Mouse (Mus musculus): ENCODE measurements around the gene Gpr183.

The Gpr183 gene

GRCm38 (mm10) chr14:121964990-121965389 lies at the start of gene Gpr183:
Gene Gpr183, minus strand, starts transcription at chr14:121965195.
- DNase-seq: no peak

DNA sequence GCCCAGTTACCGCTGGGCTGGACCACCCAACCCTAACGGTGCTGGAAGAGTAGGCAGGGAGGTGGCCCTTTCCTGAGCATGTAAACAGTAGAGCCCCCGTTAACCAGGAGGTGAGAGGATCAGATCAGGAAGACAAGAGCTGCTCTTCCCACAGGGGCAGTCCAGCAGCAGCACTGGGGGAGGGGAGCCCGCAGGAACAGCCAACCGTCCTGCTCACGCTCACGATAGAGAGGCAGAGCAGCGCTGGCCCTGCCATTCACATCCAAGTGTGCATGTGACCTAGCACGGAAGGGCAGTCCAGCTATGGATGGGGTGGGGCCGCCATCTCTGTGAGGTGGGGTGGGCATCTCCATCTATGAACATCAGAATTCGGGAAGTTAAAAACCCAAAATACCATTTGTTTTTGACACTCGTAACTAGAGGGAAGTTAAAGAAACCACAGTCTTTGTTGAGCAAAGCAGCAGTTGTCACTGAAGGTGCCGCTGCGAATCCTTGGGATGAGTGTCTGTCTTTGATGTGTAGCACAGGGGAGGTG lies 48.5 kb upstream of the Gpr183 start:
- no peak for DNase-seq

- no peak for DNase-seq
Measured at GRCm38 (mm10) chr14:122012814-122013213, 47.8 kb upstream of the Gpr183 start.

- DNase-seq: no peak
Measured at GRCm38 (mm10) chr14:122012193-122012592, 47.2 kb upstream of the Gpr183 start.

DNA sequence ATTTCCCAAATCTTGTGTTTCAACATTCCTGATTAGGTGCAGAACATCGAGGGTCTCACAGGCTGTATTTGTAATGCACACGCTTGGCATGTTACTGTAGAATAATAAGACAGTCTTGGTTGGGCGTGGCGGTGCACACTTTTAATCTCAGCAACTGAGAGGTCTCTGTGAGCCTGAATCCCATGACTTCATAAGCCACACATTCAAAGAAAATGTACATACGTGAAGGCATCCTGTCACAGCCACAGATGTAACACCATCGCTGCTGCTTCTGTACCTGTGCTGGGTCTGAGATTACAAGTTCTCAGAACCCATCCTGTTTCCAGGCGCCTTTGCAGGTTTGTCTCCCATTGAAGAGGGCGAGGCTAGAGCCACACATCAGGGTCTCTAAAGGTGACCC lies 46.8 kb upstream of the Gpr183 start:
- no peak for DNase-seq

- DNase-seq: no peak
Measured at GRCm38 (mm10) chr14:122010301-122010700, 45.3 kb upstream of the Gpr183 start.

GRCm38 (mm10) chr14:122009502-122009901 lies 44.5 kb upstream of the Gpr183 start:
- no peak for DNase-seq

GRCm38 (mm10) chr14:122008261-122008660 lies 43.3 kb upstream of the Gpr183 start:
- no peak for DNase-seq

DNA sequence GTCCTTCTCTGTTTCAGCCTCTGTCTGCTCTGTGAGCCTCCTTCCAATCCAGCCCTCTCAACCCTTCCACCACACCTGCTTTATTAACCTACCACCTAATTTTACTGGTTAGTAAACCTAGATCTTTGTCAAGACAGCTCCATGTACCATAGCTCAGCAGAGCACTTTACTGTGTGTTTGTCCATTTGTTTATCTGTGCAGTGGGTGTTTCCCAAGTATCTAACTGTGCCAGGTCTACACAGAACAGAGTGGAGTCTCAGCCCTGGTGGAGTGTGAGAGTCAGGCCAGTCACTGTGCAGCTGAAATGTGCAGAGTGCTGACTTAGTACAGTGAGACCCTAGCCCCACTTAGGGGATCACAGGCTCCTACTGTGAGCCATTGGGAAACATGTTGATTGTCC lies 38.8 kb upstream of the Gpr183 start:
- no peak for DNase-seq

- no peak for DNase-seq
Measured at GRCm38 (mm10) chr14:122002224-122002623, 37.2 kb upstream of the Gpr183 start.

DNA sequence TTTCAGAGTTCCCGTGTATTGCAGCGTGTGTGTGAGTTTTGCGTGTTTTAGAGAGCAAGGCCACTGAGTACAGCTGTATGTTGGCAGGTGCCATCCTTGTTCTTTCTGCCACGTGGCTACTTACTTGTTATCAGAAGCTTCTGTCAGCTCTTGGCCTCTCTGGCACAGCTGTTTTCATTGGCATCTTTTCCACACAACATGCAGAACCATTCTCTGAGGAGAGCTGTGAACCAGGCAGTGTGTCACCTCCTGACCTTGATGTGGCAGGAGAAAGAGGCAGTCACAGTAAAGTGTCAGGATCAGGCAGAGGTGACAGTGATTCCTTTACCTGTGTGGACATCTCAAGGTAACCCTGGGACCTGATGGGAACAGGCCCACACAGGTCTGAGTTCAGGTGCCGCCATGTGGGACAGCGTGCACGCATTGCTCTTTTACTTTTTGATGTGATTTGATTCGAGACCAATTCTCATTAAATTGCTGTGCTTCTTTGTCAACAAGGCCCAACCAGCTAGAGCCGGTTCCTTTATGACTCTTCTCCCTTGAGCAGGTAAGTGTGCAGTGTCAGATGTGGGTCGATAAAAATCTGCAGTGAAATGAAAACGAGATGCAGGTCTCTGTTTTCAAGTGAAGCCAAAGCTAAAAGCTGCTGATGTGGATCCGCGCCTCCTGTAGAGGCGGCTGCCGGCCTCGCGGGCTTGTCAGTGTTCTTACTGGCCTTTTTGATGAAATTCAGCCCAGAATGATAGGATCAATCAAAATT lies 35.5 kb upstream of the Gpr183 start:
- DNase-seq: no peak

- DNase-seq: no peak
Measured at GRCm38 (mm10) chr14:121999455-121999854, 34.5 kb upstream of the Gpr183 start.

GRCm38 (mm10) chr14:121996786-121997185 lies 31.8 kb upstream of the Gpr183 start:
- peak; percentile 15 to 16 for DNase-seq

- DNase-seq: no peak
Measured at GRCm38 (mm10) chr14:121995557-121995870, 30.5 kb upstream of the Gpr183 start.

- DNase-seq: no peak
Measured at GRCm38 (mm10) chr14:121994846-121995556, 30.0 kb upstream of the Gpr183 start.

- DNase-seq: no peak
Measured at GRCm38 (mm10) chr14:121994171-121994700, 29.2 kb upstream of the Gpr183 start.

- no peak for DNase-seq
Measured at GRCm38 (mm10) chr14:121993616-121994015, 28.6 kb upstream of the Gpr183 start.

- DNase-seq: no peak
Measured at GRCm38 (mm10) chr14:121992395-121993280, 27.6 kb upstream of the Gpr183 start.

GRCm38 (mm10) chr14:121991921-121992320 lies 26.9 kb upstream of the Gpr183 start:
- DNase-seq: no peak

- DNase-seq: no peak
Measured at GRCm38 (mm10) chr14:121990897-121991296, 25.9 kb upstream of the Gpr183 start.

DNA sequence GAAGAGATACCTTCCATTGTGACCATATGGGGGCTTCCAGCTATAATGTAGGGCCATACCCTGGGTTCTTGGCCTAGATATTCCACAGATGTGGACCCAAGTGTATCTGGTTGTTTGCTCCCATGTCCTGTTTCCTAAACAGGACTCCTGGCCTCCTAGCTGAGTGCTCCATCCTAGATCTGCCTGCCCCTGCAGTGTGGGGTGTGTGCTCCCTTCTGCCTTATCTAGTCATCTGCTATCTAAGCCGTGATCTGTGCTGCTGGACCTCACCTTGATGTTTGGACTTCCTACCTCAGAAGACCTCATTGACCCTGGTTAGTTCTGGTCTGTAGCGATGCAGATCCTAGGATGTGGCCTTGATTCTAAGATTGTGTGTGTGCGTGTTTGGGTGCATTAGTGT lies 24.9 kb upstream of the Gpr183 start:
- DNase-seq: no peak

DNA sequence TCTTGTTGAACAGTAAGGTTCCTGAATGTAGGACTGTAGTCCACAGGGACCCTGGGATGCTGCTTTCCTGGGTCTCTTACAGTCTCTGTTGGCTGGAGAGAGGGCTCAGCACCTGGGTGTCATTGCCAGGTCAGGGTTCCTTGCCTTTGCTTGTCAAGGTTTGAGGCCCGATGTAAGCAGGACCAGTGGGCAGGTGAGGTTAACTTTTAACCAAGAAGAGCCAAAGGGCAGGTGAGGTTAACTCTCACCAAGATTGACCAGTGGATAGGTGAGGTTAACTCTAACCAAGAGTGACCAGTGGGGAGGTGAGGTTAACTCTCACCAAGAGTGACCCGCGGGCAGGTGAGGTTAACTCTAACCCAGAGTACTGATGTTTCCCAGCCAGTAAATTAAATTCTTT lies 24.3 kb upstream of the Gpr183 start:
- no peak for DNase-seq

DNA sequence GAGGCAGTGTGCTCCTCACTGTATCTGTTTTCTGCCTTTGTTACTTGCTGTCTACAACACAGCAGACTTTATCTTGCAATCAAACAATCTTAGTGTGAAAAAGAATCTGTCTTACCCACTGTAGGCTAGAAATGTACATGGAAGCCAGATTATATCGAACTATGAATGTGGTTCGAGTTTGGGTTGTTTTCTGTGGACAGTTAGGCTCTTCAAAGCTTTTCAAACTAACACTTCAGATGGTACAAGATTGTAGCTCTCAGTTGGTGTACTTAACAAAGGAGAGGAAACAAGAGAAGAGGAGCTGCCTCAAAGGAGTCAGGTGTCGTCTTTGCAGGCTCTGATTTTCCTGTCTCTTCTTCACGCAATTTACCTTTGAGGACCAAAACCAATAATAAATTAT lies 22.7 kb upstream of the Gpr183 start:
- DNase-seq: no peak

Measured in cerebellum, postnatal 14 days (tissue).